ENCODE assay signal across 11 mouse cellular contexts in the genomic region with DNA sequence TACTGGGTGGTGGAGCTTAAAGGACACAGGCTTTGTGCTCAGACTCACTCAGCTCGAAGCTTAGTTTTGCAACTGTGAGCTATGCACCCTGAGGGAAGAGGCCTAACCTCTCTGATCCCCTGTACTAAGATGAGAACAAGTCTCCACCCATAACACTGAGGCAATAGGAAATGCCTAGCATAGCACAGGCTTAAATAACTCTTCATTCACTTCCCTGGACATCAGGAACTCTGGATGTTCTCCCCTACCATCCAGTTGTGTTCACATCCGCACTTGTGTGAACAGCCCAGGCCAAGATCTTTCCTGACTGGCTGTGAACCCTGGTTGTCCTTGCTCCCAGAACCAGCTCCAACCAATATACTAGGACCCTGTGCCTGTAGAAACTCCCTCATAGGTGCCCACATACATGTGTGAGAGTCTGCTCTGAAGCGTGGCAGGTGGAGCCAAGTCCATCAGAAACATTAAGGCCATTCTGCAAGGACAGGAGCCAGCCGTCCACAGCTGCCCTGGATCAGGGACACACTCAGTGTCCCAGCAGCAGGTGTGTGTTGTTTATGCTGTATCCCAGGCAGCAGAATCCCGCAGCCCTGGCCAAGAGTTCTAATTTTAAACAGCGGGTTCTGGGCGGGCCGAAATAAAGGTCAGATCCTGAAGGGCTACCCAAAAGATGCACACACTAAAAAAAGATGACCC.
DNase-seq lines count a peak whose midpoint lies in the region; ATAC-seq and TF ChIP-seq lines count a peak whose summit lies in the region.
"Had no signal": no experiment of that assay in that cellular context is flagged by ENCODE, and none has a peak within 500 bp of the region (broad histone marks: within the 10 kb centered on the region; RNA-seq: fewer than 3 reads in every experiment).

No protein-coding gene starts in this region.

- no peaks in the 10 kb centered on the region for H3K36me3 ChIP-seq in limb, embryonic 15.5 days
- H3K36me3 ChIP-seq in limb, embryonic 10.5 days, result no peaks in the 10 kb centered on the region
- H3K36me3 ChIP-seq in small intestine, adult 2 months (ENCODE audit: control insufficient read depth, insufficient read depth, low read length), result no peaks in the 10 kb centered on the region
- no peaks in the 10 kb centered on the region for H3K36me3 ChIP-seq in midbrain, embryonic 15.5 days (replicated peaks)
- H3K36me3 ChIP-seq: forebrain, embryonic 12.5 days had no signal

- H3K4me2 ChIP-seq in limb, embryonic 15.5 days, result no peak overlapping the region
- H3K4me2 ChIP-seq in midbrain, embryonic 15.5 days, result no peak overlapping the region
- H3K4me2 ChIP-seq: forebrain, embryonic 12.5 days had no signal

- 72% methylated on average over 8 of the region's 8 CpGs for WGBS in limb, embryonic 15.5 days
- WGBS in limb, embryonic 10.5 days, result 87% methylated on average over 8 of the region's 8 CpGs
- WGBS in small intestine, adult 2 months, result 65% methylated on average over 8 of the region's 8 CpGs
- WGBS in midbrain, embryonic 15.5 days, result 84% methylated on average over 8 of the region's 8 CpGs

- H3K27ac ChIP-seq in limb, embryonic 15.5 days, result peak overlapping the region; percentile 27; the same call in 1 of the 2 replicates
- no peak overlapping the region for H3K27ac ChIP-seq in limb, embryonic 10.5 days
- H3K27ac ChIP-seq in small intestine, adult 2 months (ENCODE audit: insufficient read depth, low read depth, low read length), result peak overlapping the region; percentile 72
- H3K27ac ChIP-seq in midbrain, embryonic 15.5 days, result no peak overlapping the region
- H3K27ac ChIP-seq: forebrain, embryonic 12.5 days had no signal

- H3K9me3 ChIP-seq in limb, embryonic 15.5 days, result no peaks in the 10 kb centered on the region
- H3K9me3 ChIP-seq in limb, embryonic 10.5 days (replicated peaks), result peaks cover 9% of the 10 kb centered on the region; the same call in 1 of the 2 replicates
- no peaks in the 10 kb centered on the region for H3K9me3 ChIP-seq in midbrain, embryonic 15.5 days

- intact Hi-C loops in heart, postnatal 25 days (cut with DNase I), result loop anchor here (2.0 to 10.0 kb wide), 2 partner anchors 16 to 356 kb away; a partner anchor contains a TSS

- H3K4me1 ChIP-seq in limb, embryonic 15.5 days, result peaks cover 29% of the 10 kb centered on the region
- H3K4me1 ChIP-seq in limb, embryonic 10.5 days, result no peaks in the 10 kb centered on the region
- no peaks in the 10 kb centered on the region; the same call in 1 of the 2 replicates for H3K4me1 ChIP-seq in small intestine, adult 2 months (ENCODE audit: control insufficient read depth, insufficient read depth, insufficient read length, low read length)
- H3K4me1 ChIP-seq in midbrain, embryonic 15.5 days, result no peaks in the 10 kb centered on the region
- H3K4me1 ChIP-seq: forebrain, embryonic 12.5 days had no signal

- no peak for ATAC-seq in limb, embryonic 15.5 days (ENCODE audit: insufficient number of reproducible peaks, low FRiP score, low TSS enrichment, low read depth)
- ATAC-seq in midbrain, embryonic 15.5 days (replicated peaks), result no peak

- H3K27me3 ChIP-seq in limb, embryonic 15.5 days, result no peaks in the 10 kb centered on the region
- no peaks in the 10 kb centered on the region for H3K27me3 ChIP-seq in limb, embryonic 10.5 days (ENCODE audit: low read depth, poor library complexity, severe bottlenecking)
- H3K27me3 ChIP-seq in small intestine, adult 2 months (ENCODE audit: control insufficient read depth, insufficient read depth, low read length), result no peaks in the 10 kb centered on the region
- no peaks in the 10 kb centered on the region for H3K27me3 ChIP-seq in midbrain, embryonic 15.5 days (replicated peaks)
- H3K27me3 ChIP-seq: forebrain, embryonic 12.5 days had no signal

- no peak for DNase-seq in limb, embryonic 10.5 days (ENCODE audit: low spot score)
- DNase-seq in heart, adult 18-20 months, result peak; percentile 87 to 93
- peak; percentile 74 for DNase-seq in heart, postnatal 25 days (ENCODE audit: low spot score)
- no peak for DNase-seq in cerebellum, postnatal 14 days
- no peak for DNase-seq in adrenal gland, postnatal 10 days
- DNase-seq: embryo, embryonic 11 days; right cerebral cortex, adult 18-20 months had no signal

- TF ChIP-seq POLR2A in small intestine, adult 2 months (IDR thresholded peaks at IDR 0.05; ENCODE audit: low read depth, low read length), result no peak

- TF ChIP-seq CTCF in small intestine, adult 2 months (IDR thresholded peaks at IDR 0.05; ENCODE audit: extremely low read depth, insufficient read length, insufficient replicate concordance, low read depth, low read length), result no peak

- H3K4me3 ChIP-seq in limb, embryonic 15.5 days, result no peak overlapping the region
- no peak overlapping the region for H3K4me3 ChIP-seq in limb, embryonic 10.5 days
- no peak overlapping the region for H3K4me3 ChIP-seq in small intestine, adult 2 months (ENCODE audit: low read depth, low read length)
- H3K4me3 ChIP-seq in midbrain, embryonic 15.5 days, result no peak overlapping the region
- H3K4me3 ChIP-seq: forebrain, embryonic 12.5 days had no signal

- H3K9ac ChIP-seq in limb, embryonic 15.5 days, result no peak overlapping the region
- H3K9ac ChIP-seq in midbrain, embryonic 15.5 days, result no peak overlapping the region
- H3K9ac ChIP-seq: forebrain, embryonic 12.5 days had no signal

Comparison
In these comparisons a context has a peak if more than half of its experiments do, and no peak if none do; other contexts are left out.
1. H3K27ac ChIP-seq: peak in limb, embryonic 15.5 days (single experiment) and small intestine, adult 2 months (single experiment); none in limb, embryonic 10.5 days (single experiment) and midbrain, embryonic 15.5 days (single experiment).
2. DNase-seq: peak in heart, adult 18-20 months (2 of 2) and heart, postnatal 25 days (single experiment); none in limb, embryonic 10.5 days (single experiment), cerebellum, postnatal 14 days (0 of 2) and adrenal gland, postnatal 10 days (single experiment).